Mouse (Mus musculus): ENCODE data around the gene Golga4.

DNA sequence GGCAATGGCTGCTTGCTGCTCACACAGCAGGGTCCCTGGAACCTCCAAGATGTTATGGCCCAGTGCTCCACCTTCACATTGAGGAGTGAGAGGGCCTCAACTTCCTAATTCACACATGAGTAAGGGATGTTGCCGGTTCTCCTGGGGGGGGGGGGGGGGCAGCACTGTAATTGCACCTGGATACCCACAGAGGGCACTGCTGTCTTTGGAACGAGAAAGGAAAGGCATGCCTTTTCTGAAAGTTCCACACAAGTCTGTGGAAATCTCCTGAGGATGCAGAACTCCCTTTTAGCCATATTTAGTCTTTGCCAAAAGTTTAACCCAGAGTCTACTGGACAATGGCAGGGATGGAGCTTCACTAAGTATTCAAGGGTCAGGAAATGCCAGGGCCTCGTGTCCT, 83.2 kb downstream of the Golga4 start:
- TF ChIP-seq GATA1 (IDR thresholded peaks at IDR 0.05; ENCODE audit: borderline replicate concordance, low read length) (no peak), FLI1 (IDR thresholded peaks at IDR 0.05; ENCODE audit: low read length) (no peak)
